Mouse (Mus musculus) MEL-GATA-1-ER (cell line): Measurements from ENCODE around the gene Lcmt2.

Experiments used
- DNase-seq: peaks from one replicate; pipeline ENCODE4 v3.0.0-alpha.2; 2012; ENCODE audit warnings: low read depth; ENCODE audit errors: extremely low read depth

Gene Lcmt2

GRCm38 (mm10) chr2:121119260-121119659 lies 21.2 kb downstream of the Lcmt2 start:
- no peak for DNase-seq

- no peak for DNase-seq
Observed at GRCm38 (mm10) chr2:121115418-121115817, 25.0 kb downstream of the Lcmt2 start.

- no peak for DNase-seq
Observed at GRCm38 (mm10) chr2:121109695-121110094, 30.8 kb downstream of the Lcmt2 start, which contains the start of gene Tgm7. Tgm7 (minus strand) TSS chr2:121109795.

- DNase-seq: no peak
Observed at GRCm38 (mm10) chr2:121105940-121106339, 34.5 kb downstream of the Lcmt2 start.

- peak; percentile 65 for DNase-seq
Observed at GRCm38 (mm10) chr2:121102051-121102450, 38.4 kb downstream of the Lcmt2 start.

- DNase-seq: no peak
Observed at GRCm38 (mm10) chr2:121089751-121090150, 50.7 kb downstream of the Lcmt2 start.

- DNase-seq: no peak
Observed at GRCm38 (mm10) chr2:121088507-121088906, 51.9 kb downstream of the Lcmt2 start.

- DNase-seq: no peak
Observed at GRCm38 (mm10) chr2:121085480-121086185, 54.8 kb downstream of the Lcmt2 start, which contains the start of gene Tgm5. Tgm5 (minus strand) TSS chr2:121085841.

- DNase-seq: peak; percentile 46
Observed at GRCm38 (mm10) chr2:121082626-121083025, 57.8 kb downstream of the Lcmt2 start.
